Mouse (Mus musculus) brain, embryonic 14.5 days (tissue): ENCODE results near the gene Mcrip2.

Experiments
- CTCF ChIP-seq: fragments of 200-500 bp; IDR thresholded peaks from 2 replicates; pipeline ENCODE4 v1.5.1; 2012; ENCODE audit warnings: inconsistent platforms, mild to moderate bottlenecking, moderate library complexity, borderline replicate concordance; ENCODE audit not compliant: insufficient read depth, insufficient read length; ENCODE audit errors: extremely low read depth
- POLR2A ChIP-seq: fragments of 200-500 bp; IDR thresholded peaks from 2 replicates; pipeline ENCODE4 v1.6.1; 2012; ENCODE audit warnings: mild to moderate bottlenecking, inconsistent platforms, borderline replicate concordance; ENCODE audit not compliant: poor library complexity, insufficient read depth, insufficient read length, severe bottlenecking; ENCODE audit errors: extremely low read depth

DNA sequence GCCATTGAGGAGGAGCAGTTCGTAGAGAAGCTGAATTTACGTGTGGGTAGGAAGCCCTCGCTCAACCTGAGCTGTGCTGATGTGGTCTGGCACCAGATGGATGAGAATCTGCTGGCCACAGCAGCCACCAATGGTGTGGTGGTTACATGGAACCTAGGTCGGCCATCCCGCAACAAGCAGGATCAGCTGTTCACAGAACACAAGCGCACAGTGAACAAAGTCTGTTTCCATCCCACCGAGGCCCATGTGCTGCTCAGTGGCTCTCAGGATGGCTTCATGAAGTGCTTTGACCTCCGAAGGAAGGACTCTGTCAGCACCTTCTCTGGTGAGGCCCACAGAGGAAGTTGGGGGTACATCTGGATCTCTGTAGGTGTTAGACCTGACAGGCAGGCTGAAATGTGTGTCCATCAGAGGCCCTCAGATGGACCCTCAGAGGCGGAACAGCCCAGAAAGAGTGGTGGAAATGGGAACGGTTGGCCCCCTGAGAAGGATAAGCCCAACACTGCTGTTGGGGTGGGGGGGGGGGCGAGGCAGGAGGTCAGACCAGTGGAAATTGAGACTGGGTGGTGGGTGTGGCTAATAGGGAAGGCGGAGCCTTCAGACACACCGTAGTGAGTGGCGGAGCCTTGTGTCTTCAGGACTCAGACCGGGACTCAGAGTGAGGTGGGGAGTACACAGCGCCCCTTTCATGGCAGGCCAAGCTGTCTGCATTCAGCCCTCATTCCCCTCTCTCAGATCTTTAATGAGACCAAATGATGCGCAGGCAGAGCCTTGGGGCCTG lies 44.0 kb downstream of the Mcrip2 start:
- TF ChIP-seq CTCF (no peak), POLR2A (no peak)
